Mouse (Mus musculus) urinary bladder, postnatal 14 days (tissue): ENCODE data around the gene Krba1.

ENCODE experiments used
- DNase-seq: peaks from one replicate; pipeline ENCODE4 v3.0.0; 2021; ENCODE audit warnings: low spot score

Krba1 gene

DNA sequence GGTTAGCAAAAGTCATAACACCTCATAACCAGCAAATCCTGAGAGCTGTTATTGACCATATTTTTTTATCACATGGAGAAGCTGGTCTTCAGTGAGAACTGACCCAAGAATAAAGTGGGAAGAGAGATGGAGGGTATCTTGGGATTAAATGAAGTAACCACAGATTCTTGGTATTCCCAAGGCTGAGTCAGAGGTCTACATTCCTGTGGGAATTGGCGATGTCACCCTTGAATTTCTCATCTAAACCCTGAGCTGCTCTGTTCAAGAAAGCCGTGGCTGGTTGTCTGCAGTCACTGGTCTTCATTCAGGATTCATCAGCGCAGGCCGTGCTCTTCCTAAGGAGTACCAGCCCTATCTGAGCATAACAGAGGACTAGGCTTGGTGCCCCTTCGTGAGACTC lies 31.6 kb downstream of the Krba1 start:
- DNase-seq = no peak

DNA sequence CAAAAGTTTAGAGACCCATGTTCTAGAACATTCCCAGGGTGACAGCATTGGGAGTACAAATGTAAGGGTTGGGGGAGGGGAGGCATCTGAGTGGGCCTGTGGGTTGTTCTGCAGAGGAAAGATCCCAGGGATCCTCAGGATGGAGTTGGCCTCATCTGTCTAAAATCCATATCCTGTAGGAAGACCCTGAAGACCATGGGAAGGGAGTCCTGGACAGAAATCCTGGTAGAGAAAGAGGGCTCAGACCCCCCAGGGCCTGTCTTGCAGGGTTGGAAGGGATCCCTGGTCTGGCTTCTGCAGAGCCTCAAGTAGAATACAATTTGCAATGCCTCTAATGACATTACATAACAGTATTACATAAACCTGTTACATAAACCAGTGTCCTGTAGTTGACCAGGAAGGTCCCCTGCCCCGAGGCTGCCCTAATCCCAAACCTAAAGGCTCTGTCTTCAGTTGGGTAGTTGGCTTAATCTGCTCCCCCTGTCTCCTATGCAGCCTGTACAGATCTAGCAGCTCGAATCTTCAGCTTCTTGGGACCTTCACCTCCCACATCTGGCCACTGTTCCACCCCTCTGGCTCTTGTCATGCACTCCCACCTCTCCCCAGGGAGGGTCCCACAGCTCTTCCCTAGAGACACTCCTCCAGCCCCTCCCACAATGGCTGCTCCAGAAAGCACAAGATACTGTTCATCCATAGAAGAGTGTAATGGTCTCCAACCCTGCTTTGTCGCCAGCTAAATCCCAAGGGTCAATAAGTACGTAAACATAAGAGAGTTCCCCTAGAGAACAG lies 33.6 kb downstream of the Krba1 start:
- DNase-seq = no peak

DNA sequence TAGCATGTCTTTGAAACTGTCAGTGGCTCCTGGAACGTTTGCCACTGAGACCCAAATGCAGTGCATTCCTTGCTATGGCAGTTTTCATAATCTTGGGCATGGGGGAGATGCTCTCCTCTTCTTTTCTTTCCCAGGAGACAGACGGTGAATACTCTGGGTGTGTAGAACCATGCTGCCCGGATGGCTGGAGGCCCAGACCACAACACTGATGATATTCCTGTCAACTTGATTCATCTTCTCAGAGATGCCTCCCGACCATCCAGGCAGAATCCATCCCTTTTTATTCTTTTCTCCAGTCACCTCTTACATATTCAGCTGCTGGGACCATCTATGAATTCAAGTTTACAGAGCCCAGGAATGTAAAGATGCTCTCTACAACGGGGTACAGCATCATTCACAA lies 35.4 kb downstream of the Krba1 start:
- no peak for DNase-seq

DNA sequence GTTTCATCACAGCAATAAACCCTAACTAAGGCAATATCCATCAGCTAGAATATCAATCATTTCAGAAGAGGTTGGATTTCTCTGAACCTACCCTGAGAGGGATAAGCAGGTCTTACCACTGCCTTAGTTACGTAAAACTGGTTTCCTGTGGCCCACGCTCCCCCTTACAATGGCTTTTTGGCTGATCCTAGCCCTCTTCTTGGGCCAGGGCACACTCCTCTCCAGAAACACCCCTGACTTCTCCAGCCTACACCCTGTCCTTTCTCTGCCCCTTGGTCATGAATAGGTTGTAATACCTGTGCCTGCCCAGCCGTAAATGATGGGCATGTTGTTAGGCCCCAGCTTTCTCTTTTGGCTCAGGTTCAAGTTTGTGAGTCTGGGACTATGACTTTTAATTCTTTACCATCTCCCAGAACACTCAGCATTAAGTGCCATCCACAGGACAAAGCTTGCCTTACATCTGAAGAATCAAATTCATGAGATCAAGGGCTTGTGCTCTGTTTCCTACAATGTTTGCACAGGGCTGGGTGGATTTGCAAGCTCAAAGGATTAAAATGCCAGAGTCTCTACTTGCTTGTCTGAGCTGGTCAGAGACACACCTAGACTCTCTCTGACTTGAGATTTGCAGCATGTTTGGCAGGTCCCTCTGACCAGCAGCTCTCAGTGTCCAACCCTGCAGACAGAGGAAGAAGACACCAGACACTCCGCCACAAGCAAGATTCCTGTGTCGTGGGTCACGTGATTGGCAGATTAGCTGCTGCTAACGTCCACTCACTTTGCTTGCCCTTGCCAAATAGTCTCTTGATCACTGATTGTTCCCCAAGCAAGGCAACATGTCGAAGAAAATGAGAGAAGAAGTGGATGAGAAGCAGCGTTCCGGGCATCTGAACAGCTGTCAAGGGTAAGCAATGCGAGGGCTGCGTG lies 37.8 kb downstream of the Krba1 start:
- DNase-seq = peak; percentile 56

GRCm38 (mm10) chr6:48434651-48435050 lies 39.3 kb downstream of the Krba1 start:
- no peak for DNase-seq

GRCm38 (mm10) chr6:48435111-48435510 lies 39.7 kb downstream of the Krba1 start:
- DNase-seq = no peak

DNA sequence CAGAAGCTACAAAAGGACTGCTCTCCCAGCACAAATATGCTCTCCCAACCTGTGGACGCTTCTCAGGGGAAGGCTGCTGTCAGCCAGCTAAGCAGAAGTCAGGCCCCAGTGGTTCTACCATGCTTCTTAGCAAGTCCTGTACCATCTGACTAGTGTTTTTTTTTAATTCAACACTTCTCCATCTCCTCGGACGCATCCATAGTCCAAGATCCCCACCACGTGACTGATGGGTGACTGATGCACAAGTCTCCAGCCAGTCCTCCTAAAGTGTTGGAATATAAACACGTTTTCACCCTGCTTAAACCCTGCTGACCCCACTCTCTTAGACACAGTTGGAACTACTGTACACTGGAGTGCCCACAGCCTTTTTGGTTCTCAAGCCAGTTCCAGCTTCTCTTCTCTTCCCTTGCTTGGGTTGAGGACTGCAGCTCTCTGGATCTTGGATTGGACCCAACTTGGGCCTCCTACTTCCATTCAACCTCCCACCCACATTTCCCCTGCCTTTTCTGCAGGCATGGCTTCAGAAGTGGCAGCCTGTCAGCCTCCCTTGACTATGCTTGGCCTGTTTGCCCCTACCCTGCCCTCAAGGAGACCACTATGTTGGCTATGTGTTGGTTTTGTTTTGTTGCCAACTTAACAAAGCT lies 40.4 kb downstream of the Krba1 start:
- DNase-seq = no peak

DNA sequence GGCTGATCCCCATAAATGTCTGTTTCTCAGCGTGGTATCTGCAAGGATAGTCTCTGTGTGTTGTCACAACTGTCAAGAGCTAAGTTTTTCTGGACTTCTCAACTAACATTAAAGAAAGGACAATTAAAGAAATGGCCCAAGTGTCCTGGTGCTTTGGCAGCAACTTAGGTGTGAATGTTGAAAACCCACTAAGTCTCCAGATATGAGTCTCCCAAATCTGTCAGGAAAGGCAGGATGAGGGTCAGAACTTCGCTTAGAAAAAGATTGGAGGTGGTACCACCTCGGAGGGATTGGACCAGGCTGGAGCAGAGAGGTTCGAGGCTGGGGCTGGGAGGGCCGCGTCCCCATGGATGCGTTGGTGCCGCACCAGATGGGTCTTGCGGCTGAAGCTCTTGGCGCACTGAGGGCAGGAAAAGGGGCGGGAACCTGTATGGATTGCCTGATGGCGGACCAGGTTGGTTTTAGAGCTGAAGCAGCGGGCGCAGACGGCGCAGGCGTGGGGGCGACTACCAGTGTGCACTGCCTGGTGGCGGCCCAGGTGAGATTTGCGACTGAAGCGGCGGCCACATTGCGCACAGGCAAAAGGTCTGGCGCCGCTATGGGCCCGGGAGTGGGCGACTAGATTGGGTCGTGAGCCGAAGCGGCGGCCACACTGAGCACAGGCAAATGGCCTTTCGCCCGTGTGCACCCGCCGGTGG lies 42.4 kb downstream of the Krba1 start:
- DNase-seq = no peak

DNA sequence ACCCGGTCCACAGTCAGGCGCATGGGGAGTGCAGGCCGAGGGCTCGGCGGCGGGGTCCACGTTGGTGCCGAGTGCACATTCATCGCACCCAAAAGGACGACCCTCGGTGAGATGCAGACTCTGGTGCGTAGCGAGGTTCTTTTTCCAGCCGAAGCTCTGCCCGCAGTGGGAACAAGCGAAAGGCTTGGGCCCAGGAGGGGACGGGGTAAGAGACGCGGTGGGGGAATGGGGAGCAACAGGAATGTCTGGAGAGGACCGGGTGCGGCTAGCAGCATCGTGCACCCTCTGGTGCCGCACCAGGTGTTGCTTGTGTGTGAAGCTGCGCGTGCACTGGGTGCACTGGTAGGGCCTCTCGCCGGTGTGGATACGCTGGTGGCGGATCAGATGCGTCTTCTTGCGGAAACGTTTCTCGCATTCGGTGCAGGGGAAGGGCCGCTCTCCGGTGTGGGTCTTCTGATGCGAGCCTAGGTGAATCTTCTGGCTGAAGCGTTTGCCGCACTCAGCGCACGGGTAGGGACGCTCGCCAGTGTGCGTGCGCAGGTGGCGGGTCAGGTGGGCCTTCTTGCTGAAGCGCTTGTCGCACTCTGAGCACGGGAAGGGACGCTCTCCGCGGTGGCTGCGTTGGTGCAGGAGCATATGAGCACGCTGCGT lies 43.2 kb downstream of the Krba1 start:
- DNase-seq = no peak

- no peak for DNase-seq
Observed at GRCm38 (mm10) chr6:48439654-48440053, 44.3 kb downstream of the Krba1 start.

- DNase-seq = no peak
Observed at GRCm38 (mm10) chr6:48440306-48441014, 45.1 kb downstream of the Krba1 start.

- DNase-seq = peak; percentile 98
Observed at GRCm38 (mm10) chr6:48443592-48444309, 48.4 kb downstream of the Krba1 start.

- peak; percentile 90 for DNase-seq
Observed at GRCm38 (mm10) chr6:48444310-48445180, 49.2 kb downstream of the Krba1 start.

- peak; percentile 54 for DNase-seq
Observed at GRCm38 (mm10) chr6:48445181-48446101, 50.1 kb downstream of the Krba1 start, which contains the start of gene Zfp467. Zfp467 (minus strand) TSS chr6:48445825.

DNA sequence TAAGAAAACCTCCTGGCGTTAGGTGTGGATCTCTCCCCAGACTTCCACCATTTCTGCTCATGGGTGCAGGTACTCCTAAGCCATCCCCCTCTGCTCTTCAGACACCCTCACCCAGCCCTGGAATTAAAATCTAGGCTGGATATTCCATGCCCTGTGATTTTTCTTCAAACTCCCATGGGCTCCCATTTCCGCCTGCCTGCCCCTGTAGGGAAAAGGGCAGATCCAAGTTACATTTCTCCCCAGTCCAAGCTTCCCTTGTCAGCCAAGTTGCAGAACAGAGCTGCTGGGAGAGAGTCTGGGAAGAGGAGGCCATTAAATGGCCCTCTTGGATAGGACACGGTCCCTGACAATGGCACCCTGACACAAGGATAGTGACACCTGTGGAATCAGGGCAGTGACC lies 50.9 kb downstream of the Krba1 start:
- no peak for DNase-seq

GRCm38 (mm10) chr6:48446896-48447295 lies 51.5 kb downstream of the Krba1 start:
- peak; percentile 22 for DNase-seq

DNA sequence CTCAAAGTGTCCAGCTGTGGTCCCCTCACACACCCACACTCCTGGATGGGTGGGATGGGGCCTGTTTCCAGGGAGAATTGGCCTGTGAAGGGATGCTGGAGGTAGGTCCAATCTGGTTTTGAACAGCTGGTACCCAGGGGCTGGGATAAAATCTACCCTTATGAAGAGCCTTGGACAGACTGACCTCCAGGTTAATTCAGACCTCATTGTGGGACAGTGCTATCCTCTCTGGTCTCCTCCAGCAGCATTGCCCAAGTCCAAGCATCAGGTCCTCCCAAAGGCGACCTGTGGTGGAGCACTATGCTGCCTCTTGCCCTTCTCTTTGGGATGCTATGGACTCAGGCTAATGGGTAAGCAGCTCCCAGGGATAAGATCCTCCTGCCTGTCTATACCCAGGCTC lies 52.5 kb downstream of the Krba1 start, which contains the start of gene Sspo:
Gene Sspo, plus strand, starts transcription at position 301 of the 400 bp plus-strand sequence.
- DNase-seq = no peak

- DNase-seq = no peak
Observed at GRCm38 (mm10) chr6:48448527-48448926, 53.1 kb downstream of the Krba1 start.
